Mouse (Mus musculus) cerebellum, adult 9-10 months (tissue): ENCODE measurements around the gene Samhd1.

Source experiments
- DNase-seq: peaks from one replicate; pipeline ENCODE4 v3.0.0; 2022

Gene Samhd1

DNA sequence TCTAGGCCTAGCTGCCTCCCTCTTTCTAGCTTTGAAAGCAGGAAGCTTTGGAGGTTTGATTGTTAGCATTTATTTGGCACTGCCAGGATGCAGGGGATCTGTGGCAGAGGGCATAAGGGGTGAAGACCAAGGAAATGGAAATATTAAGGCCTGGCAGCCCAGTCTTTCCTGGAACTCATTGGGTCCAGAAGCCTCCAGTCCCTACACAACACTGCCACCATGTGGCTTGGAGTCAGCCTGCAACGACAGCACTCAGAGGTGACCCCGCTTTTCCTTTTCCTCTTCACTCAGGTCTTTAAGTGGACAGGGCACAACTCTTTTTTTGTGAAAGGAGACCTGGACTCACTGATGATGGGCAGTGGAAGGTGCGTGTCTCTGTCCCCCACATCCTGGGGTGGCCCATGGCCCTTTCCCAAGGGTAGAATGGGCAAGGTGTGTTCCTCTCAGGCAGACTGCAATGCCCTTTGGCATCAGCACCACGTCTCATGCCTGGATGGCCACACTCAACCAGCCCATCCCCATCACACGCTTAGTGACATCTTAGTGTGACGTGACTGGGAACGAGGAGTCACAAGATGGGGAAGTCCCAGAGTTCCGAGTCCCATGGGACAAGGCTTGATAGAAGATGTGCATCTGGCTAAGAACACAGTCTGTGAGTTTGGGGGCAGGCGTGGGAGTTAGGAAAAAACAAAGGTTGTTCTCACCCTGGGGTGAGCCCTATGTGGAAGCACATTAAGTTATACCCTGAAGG is 39.9 kb downstream of the Samhd1 start:
- peak; percentile 83 for DNase-seq

DNA sequence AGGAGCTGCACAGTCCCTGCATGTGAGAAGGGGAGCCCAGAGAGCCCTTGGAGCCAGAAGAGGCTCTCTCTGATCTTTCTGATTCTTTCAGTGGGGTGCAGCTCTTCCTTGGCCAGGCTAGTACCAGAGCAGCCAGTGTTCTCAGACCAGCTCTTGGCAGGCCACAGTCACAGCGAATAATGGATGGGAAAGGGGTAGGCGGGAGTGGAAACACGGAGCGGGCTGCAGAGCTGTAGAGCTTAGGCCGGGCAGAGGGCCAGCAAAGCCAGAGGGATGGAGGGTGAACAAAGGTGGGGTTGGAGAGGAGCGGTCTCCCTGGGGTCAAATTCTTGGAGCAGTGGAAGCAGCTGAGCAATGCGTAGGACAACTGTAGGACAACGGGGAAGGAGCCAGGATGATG is 43.0 kb downstream of the Samhd1 start:
- no peak for DNase-seq

DNA sequence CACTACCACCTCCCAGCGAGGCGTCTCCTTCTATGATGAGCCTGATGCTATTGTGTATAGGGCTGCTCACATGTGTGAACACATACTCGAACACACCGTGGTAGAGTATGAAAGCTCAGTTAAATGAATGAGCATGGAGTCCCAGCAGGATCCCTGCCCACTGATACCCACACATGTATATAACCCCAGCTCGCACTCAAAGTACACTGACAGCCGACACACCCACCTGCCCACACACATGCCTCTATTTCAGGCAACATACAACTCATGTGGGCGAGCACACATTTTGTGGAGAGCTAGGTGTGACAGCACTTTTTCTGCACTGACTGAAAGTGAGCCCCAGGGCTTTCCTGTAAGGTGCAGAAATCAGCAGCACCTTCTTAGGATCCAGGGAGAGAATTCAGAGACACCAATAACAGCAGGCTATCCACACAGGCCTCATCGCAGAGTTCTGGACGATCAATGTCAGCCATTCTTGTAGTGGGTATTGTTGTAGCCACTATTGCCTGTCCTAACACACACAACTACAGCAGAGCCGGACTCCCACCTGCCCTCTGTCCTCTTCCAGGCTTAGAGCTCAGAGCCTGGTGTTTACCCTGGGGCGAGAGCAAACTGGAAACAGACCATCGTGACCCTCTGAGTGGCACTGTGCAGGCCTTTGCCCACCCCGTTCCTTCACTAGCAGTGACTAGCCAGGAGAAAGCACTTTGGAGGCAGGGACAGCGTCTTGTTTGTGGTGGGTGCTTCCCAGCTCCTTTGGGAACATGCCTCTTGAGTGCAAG is 47.3 kb downstream of the Samhd1 start:
- peak; percentile 2 for DNase-seq

DNA sequence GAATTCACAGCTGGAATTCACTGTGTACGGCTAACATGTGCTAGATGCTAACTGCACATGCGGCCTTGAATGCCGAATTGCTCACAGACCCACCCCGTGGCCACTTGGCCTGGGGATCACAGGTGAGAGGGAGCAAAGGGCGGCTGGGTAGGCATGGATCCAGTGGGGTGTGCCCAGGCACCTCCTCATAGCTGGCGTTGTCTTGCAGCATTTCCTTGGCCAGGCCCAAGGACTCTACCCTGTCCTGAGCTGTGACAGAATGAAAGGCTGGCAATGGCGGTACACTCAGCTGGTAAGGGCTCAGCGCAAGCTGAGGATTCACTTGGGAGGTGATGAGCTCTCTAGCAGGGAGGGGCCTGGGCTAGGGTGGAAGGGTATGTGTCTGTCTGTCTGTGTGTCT is 48.3 kb downstream of the Samhd1 start, which contains the start of gene Tldc2:
Gene Tldc2, plus strand, starts transcription at position 260 of the 400 bp plus-strand sequence.
- peak; percentile 11 for DNase-seq

DNA sequence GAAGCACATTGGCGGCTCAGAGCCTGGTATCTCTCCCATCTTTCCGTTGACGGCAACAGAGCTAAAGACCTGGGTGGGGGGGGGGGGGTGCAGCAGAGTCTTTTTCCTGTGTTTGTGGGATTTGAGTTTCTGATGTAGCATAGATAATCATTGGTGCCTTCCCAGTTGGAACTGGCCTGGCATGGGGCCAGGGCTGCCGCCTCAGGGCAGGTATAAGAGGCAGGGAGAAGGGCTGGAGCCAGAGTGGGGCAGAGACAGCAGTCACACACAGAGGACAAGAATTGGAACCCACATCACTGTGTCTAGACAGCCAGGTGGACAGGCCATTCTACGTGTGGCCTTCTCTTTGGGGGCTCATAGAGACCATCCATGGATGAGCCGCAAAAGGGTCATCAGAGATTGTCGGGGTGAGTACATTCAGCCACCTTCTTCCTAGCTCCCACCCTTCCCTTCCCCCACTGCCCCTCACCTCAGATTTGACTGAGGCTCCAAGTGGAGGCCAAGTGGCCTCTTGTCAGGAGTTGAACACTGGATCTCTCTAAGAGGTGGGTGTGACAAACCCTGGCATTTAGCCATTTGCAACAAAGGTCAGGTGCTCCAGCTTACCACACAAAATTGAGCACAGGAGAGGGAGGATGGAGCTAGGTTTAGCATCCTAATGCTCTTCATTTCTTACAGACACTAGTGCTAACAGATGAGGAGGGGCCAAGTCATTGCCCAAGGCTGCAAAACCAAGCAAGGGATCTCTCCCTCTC is 50.1 kb downstream of the Samhd1 start:
- peak; percentile 33 for DNase-seq

DNA sequence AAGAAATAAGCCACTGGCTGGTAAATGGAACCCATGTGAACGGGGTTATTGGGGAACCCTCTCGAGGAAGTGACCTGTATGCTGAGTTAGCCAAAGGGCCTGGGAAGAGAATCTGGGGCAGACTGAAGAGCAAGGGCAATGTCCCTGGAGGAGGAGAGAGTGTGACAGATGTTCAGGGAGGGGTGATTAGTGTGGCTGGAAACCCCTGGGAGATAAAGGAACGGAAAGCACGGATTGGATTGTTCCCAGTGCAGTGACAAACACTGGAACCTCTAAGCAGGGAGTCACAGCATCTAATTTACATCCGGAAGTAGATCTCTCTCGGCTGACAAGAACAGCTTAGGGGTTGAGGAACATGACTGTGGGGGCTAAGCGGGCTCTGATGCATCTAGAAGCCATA is 53.1 kb downstream of the Samhd1 start:
- DNase-seq = no peak

DNA sequence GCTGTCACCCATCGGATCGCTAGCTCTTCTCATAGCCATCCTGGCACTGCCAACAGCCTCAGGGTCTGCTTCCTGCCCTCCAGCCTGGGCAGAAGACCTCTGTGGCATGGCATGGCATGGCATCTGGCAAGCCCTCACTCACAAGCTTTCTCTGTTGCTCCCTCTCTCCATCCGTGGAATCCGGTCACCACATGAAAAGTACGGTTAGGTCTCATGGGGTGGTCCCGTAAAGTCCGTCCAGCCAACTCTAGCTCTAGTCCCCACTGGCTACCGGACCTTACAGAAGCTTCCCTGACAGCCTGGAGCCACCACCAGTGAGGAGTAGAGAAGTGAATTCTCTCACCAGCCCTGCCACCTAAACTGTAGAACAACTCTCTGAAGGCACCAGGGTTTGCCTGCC is 53.7 kb downstream of the Samhd1 start:
- peak; percentile 39 for DNase-seq

DNA sequence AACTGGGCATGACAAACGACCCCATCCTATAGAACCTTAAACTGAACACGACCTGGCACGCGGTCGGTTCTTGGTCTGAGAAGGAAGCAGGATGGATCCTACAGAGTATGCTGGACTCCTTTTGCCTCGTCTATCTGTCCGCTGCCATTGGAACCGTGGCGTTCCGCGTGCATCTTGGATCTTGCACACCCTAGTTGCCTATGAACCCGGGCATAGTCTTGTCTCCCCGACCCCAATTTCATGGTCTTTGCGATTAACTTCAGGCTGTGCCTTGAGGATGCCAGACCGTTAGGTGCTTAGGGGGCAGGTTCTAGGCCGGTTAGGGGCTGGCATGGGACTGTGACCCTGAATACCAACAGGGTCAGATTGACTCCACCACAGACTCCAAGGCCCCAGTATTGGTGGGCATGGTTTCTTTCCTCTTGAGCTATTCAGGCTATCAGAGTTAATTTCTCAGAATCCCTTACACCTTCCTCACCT is 55.3 kb downstream of the Samhd1 start:
- peak; percentile 83 for DNase-seq

DNA sequence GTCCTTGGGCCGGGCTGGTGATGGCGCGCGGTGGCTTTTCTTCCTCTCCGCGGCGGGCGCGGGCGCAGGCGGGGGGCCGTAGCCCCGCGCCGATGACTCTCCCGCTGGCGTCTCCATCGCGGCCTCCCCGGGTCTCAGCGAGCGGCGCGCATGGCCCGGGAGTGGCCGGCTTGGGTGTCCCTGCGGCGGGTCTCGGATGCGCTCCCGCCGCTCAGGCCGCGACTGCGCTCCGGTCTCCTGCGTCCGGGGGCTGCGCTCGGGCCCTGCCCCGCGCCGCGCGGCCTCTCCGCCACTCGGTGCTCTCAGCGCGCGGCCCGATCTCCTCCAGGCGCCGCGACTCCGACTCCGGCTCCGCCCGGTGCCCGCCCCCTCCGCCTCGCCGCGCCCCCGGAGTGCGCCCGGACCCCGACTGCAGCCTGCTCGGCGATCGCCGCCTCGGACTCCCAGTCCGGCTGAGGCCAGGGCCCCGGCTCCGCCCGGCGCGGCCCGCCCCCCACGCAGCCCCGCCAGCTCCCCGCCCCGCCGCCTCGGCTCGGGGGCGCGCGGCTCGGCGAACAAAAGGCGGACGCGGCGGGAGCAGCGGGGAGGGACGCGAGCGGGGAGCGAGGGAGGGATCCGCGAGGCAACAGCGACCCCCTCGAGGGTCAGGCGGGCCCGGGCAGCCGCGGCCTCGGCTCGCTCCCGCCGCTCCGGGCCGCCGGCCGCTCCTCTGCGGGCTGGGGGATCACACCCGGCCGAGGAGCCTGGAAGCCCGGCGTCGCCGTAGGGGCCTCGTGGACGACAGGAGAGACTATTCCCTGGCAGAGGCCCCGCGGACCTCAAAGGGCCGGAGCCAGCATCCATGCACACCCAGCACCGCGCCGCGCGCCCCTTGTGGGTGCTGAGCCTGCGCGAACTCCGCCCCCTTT is 56.0 kb downstream of the Samhd1 start, which contains the start of gene Soga1:
Gene Soga1, minus strand, starts transcription at position 462 of the 908 bp plus-strand sequence.
- DNase-seq = peak; percentile 83

DNA sequence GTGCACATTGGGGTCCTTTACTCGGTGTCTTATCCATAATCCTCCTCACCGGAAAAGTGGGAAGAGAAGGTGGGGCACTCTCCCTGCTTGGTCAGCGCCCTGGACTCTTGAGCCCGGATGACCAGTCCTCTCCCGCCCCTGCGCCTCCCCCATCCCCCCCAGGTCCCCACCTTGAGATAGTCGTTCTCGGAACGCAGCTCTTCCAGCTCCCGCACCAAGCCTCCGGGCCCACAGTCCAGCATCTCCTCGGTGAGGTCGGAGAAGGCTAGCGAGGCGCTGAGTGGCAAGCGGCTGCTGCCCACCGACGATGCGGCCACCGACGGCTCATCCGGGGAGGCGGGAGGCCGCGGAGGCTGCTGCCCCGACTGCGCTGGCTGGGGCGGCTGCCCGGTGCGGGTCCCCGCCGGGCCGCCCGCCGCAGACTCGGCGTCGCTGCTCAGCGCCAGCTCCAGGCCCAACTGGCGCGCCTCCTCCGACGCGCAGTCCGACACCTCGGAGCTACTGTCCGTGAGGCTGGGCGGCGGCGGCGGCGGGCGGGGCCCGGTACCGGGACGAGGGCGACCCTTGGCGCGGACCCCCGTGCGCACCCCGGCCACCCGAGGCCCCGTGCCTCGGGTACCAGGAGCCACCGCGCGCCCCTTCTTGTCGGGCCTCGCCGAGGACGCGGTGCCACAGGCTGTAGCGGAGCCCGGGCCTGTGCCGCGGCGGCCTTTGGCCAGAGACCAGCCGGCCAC is 56.8 kb downstream of the Samhd1 start:
- peak; percentile 59 for DNase-seq

DNA sequence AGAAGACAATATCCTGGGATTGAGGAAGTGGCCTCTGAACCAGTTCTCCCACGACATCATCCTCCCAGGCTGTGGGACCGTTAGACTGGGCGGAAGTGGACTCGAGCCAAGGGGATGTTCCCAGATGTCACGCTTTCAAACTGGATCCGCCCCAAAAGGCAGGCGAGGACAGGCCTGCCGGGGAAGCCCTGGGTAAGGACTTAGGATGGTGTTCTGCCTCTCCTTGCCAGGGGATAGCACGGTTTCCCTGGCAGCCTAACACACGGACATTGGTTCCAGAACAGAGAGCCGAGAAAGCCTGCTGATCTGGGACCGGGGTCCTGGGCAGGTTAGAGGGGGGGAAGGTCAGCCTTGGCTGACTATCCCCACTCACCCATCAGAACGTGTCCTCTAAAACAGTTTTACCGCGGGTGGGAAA is 57.4 kb downstream of the Samhd1 start:
- DNase-seq = peak; percentile 76

DNA sequence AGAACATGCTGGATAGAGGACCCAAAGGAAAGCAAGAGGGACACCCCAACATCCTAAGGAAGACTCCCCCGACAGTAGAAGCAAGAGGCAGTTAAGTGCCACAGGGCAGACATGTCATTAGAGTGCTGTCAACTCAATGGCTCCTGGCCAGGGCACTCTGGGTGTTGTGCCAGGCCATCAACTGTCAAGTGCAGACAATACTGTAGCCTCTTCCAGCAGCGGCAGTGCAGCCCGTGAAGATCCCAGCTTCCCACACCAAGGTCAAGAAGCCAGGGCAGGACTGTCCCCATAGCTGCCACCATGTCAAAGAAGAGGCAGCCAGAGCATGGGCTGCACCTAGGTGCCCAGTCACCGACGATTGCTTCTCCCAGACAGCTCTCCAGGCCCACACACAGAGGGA is 57.9 kb downstream of the Samhd1 start:
- DNase-seq = peak; percentile 89

DNA sequence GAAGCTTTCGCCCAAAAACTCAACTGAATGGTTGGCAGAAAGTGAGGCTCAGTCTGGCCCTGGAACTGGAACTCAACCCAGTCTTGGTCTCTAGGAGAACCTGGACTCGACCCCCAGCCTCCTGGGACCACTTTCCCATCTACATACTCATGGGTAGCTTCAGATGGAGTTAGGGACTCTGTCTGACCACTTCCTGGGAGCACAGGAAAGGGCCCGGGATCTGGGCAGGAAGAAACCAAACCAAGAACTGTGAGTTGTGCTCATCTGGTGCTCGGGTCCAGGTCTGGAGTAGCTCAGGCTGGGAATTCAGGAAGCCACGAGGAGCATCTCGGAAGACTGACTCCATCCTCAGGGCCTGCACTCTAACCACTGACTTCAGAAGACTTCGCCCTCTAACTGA is 58.5 kb downstream of the Samhd1 start:
- DNase-seq = peak; percentile 61

DNA sequence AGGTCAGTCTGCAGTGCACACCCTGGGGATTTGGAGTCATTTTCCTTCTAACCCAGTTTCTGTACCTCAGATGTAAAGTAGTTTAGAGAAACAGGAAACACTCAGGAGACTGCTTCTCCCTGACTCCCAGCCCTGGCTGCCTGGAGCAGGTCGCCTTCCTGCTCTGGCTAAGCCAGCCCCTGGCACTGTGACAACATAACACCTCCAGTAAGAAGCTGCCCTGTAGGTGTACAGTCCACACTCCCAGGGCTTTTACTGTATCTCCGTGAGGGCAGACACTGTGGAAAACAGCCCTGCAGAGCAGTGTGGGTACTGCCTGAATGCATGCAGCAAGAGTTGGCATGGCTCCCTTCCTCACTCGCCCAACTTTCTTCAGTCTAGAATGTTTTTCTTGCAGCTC is 59.4 kb downstream of the Samhd1 start:
- peak; percentile 89 for DNase-seq

DNA sequence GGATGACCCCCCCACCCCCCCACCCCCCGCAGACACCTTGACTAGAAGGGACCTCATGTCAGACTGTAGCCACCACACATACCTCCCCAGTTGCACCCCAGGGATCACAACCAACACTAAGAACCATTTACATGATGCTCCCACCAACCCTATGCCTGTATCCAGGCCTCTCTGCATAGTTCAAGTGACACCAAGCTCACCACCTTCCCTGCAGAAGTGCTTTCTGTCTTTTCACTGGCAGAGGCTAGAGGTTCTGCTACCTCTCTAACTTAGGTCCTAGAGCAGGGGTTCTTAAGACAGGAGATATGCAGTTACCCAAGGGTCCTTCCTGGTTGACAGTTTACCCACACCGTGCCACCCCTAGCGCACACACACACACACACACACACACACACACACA is 59.8 kb downstream of the Samhd1 start:
- DNase-seq = peak; percentile 66

DNA sequence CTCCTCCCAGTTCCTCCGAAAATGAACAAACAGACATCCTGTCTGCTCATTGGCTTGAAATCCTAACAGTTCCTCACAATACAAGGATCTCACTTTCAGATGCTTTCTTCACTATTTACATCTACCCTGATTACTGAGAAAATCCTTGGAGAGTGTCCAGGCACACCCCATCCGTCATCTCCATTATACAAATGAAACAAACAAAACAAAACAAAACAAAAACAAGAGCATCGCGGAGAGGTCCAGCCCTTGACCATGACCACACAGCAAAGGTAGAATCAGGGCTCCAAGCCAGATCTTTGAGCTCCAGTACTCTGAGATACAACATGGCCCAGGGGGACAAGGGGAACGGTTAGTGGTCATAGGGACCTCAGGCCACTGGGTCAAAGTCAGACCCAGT is 60.3 kb downstream of the Samhd1 start:
- DNase-seq = peak; percentile 68

DNA sequence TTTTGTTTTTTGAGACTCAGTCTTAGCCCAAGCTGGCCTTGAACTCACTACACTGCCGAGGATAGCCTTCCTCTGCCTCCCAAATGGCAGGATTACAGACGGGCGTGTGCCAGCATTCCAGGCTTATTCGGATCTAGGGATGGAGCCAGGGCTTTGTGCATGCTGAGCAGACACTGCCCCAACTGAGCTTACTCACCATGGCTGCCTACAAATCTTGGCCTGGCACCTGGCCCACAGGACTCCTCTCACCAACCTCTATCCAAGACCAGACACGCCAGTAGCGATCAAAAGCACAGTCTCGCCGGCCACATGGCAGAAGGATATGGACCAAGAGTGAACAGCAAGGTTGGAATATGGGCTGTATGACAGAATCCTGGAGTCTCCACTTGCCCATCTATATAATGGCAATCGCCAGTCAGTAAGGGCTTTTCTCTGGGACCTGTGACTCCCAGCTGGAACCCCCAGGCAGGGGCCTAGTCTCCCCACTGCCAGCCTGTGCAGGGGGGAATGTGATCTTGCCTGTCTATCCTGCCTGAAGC is 60.8 kb downstream of the Samhd1 start:
- peak; percentile 95 for DNase-seq

DNA sequence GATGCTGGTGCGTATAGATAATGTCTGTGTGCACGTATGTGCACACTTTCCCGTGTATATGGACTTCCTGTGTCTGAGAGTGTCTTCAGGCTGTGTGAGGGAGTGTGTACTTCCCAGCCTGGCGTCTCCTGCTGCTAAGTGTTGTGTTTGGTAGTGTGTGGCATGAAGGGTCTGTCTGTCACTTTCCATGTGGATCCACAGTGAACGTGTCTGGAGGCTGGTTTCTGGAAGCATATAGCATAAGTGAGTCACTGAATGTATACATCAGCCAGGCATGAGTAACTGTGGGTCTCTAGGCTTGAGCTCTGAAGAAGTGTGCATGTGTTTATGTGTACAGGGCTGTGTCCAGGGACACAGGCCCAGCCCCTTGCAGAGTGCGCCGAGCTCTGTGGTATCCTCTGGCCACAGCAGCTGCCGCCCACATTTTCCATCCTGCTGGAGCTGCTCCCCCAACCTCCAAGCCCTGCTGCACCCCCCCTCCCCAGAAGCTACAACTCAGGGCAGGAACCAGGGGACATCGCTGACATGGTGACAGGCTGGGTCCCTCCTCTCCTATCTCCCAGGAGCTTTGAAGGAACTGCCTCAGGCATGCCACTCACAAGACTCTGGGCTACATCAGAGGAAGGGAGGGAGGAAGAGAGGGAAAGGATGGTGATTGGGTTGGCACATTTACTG is 61.5 kb downstream of the Samhd1 start:
- DNase-seq = peak; percentile 55

DNA sequence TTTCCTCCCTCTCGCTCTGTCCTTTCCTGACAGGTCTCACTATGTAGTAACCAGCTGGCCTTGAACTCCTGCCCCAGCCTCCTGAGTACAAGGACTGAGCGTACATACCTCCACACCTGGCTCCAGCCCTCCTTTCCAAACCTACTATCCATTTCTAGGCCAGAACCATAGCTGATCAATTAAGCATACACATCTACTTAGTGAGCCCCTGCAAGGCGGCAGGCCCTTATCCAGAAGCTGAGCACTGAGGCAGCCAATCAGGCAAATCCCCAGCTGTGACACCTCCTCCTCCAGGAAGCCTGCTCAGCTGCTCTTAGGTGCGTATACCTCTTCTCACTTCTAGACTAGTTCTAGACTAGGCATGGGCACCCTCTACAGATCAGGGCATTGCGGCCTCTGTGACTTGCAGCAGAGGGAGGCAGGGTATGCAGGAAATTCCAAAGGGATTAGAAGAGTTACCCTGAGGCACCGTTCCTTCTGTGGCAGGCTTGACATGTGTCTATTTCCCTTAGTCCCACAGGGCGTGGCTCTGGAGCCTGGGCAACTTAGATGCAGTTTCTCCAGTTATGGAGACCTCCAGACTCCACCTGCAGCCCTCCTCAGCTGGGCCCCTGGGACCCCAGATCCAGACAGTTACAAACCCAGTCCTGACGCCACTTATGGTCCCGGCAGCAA is 62.6 kb downstream of the Samhd1 start:
- peak; percentile 62 for DNase-seq

DNA sequence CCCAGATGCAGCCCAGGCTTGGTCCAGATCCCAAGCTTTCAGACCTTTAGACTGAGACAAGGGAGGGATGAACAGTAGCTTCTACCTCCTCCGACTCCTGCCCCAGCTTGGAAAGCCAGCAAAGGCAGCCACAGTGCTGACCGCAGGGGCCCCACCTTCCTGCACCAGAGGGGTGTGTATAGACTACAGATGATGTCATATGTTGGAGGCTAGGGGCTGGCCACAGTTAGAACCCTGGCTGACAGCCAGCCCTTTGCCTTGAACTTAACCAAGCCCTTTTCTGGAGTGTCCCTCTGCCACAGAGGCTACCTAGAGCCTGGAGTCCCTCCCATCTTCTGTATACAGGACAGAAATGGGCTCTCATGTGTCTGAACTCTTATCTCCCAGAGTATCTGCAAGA is 63.5 kb downstream of the Samhd1 start:
- peak; percentile 87 for DNase-seq
